Mouse (Mus musculus) B cell, adult 67 days (primary cell): ENCODE results near the gene Pdcl. TPM values are rescaled to one million over a fixed set of nuclear protein-coding genes. Genes with fewer than 3 reads are reported as not detected.

ENCODE experiments used
- total RNA-seq, 2 experiments: library from RNA; stranded (reverse); gene quantifications; 4 replicates each; pipeline ENCODE4 v1.2.4; 2023

Pdcl gene
- 10 to 100 TPM; 37.5 to 44.1 TPM for total RNA-seq

GRCm38 (mm10) chr2:37358633-37359540 lies at the start of gene Pdcl:
Gene Pdcl, minus strand, starts transcription at chr2:37359332.

GRCm38 (mm10) chr2:37326215-37326614 lies 32.9 kb downstream of the Pdcl start, which contains the start of gene Olfr368:
Gene Olfr368, plus strand, starts transcription at chr2:37326515.

Other genes with a start within 250 kb of the Pdcl start
- gene Olfr362, start 241.4 kb downstream of the Pdcl start, total RNA-seq = not detected
- not detected for gene Olfr364-ps1, start 220.0 kb downstream of the Pdcl start, total RNA-seq
- gene Olfr365, start 171.1 kb downstream of the Pdcl start, total RNA-seq = under 1 TPM in 1 of 2 experiments, not detected in 1; 0.09 TPM
- gene Olfr366, start 147.8 kb downstream of the Pdcl start, total RNA-seq = not detected
- not detected for gene Olfr368, start 32.8 kb downstream of the Pdcl start, total RNA-seq
- 10 to 100 TPM; 71.5 to 73.7 TPM for gene Rc3h2, start 63.6 kb upstream of the Pdcl start, total RNA-seq
- gene Zbtb26, start 83.8 kb upstream of the Pdcl start, total RNA-seq = 1 to 10 TPM; 5.5 to 6.7 TPM
- gene Zbtb6, start 83.8 kb upstream of the Pdcl start, total RNA-seq = 10 to 100 TPM; 18.9 to 19.8 TPM
- gene Rabgap1, start 83.9 kb upstream of the Pdcl start, total RNA-seq = 10 to 100 TPM; 45.5 to 50.2 TPM
- 1 to 10 TPM; 3.4 to 3.8 TPM for gene Gpr21, start 157.0 kb upstream of the Pdcl start, total RNA-seq